Mouse (Mus musculus) MEL (cell line): Measurements from ENCODE around the gene Acox3. TPM values are rescaled to one million over a fixed set of nuclear protein-coding genes. Genes with fewer than 3 reads are reported as not detected.

Experiments
- DNase-seq: peaks from one replicate; pipeline ENCODE4 v3.0.0; 2011; ENCODE audit warnings: low read depth, low spot score
- H3K27ac ChIP-seq: 2 replicates; pipeline ENCODE4 v1.5.1; 2012; ENCODE audit warnings: low read depth, mild to moderate bottlenecking, control low read depth, low read length, moderate library complexity; ENCODE audit not compliant: control insufficient read depth
- H3K27me3 ChIP-seq, 2 experiments: fragments of 150-350 bp in 1 of 2; sonication (generic) in 1 of 2; 2 replicates each; pipeline ENCODE4 v1.6.1; 2012; ENCODE audit warnings: low read length in 2 of 2, mild to moderate bottlenecking in 2 of 2, improper control_type of control experiment in 1 of 2, moderate library complexity in 1 of 2; ENCODE audit not compliant: insufficient read depth in 2 of 2, control insufficient read depth in 1 of 2
- H3K36me3 ChIP-seq, 2 experiments: 2 replicates each; pipeline ENCODE4 v1.6.1; 2012 to 2014; ENCODE audit warnings: low read length in 2 of 2, improper control_type of control experiment in 1 of 2, inconsistent platforms in 1 of 2, mild to moderate bottlenecking in 1 of 2; ENCODE audit not compliant: insufficient read depth in 2 of 2, control insufficient read depth in 1 of 2
- H3K4me1 ChIP-seq, 2 experiments: fragments of 150-350 bp in 1 of 2; sonication (generic) in 1 of 2; 2 replicates each; pipeline ENCODE4 v1.6.1; 2012; ENCODE audit warnings: low read length in 2 of 2, improper control_type of control experiment in 1 of 2, mild to moderate bottlenecking in 1 of 2; ENCODE audit not compliant: insufficient read depth in 2 of 2, control insufficient read depth in 1 of 2
- H3K4me3 ChIP-seq, 2 experiments: fragments of 150-350 bp in 1 of 2; sonication (generic) in 1 of 2; 2 replicates each; pipeline ENCODE4 v1.5.1; 2012; ENCODE audit warnings: low read depth in 2 of 2, low read length in 2 of 2, mild to moderate bottlenecking in 2 of 2, moderate library complexity in 2 of 2, control low read depth in 1 of 2, improper control_type of control experiment in 1 of 2; ENCODE audit not compliant: control insufficient read depth in 1 of 2, insufficient read depth in 1 of 2
- H3K79me2 ChIP-seq: 2 replicates; pipeline ENCODE4 v1.6.1; 2012; ENCODE audit warnings: mild to moderate bottlenecking, low read length, moderate library complexity; ENCODE audit not compliant: control insufficient read depth, poor library complexity, insufficient read depth
- H3K9ac ChIP-seq: 2 replicates; pipeline ENCODE4 v1.6.1; 2012; ENCODE audit warnings: low read depth, mild to moderate bottlenecking, control low read depth, low read length, moderate library complexity; ENCODE audit not compliant: control insufficient read depth, poor library complexity, severe bottlenecking
- H3K9me3 ChIP-seq: fragments of 150-350 bp; sonication (generic); replicated peaks from 2 replicates; pipeline ENCODE4 v1.6.1; 2012; ENCODE audit warnings: mild to moderate bottlenecking, low read length, improper control_type of control experiment, moderate library complexity; ENCODE audit not compliant: insufficient read depth
- BHLHE40 ChIP-seq: IDR thresholded peaks from 2 replicates; pipeline ENCODE4 v1.6.1; 2012; ENCODE audit warnings: low read depth, mild to moderate bottlenecking, inconsistent platforms, low read length, improper control_type of control experiment, borderline replicate concordance
- CHD1 ChIP-seq: IDR thresholded peaks from 2 replicates; pipeline ENCODE4 v1.6.1; 2012; ENCODE audit warnings: low read depth, mild to moderate bottlenecking, inconsistent platforms, low read length, improper control_type of control experiment
- CTCF ChIP-seq, 3 experiments: IDR thresholded peaks in 2 of 3; conservative IDR thresholded peaks in 1 of 3; 2 replicates each; pipeline ENCODE4 v1.5.1; 2011 to 2012; ENCODE audit warnings: low read length in 3 of 3, low read depth in 2 of 3, mild to moderate bottlenecking in 2 of 3, improper control_type of control experiment in 1 of 3, inconsistent platforms in 1 of 3, mixed read lengths in 1 of 3, moderate library complexity in 1 of 3; ENCODE audit not compliant: control insufficient read depth in 1 of 3, insufficient read depth in 1 of 3, poor library complexity in 1 of 3, severe bottlenecking in 1 of 3
- E2F4 ChIP-seq: IDR thresholded peaks from 2 replicates; pipeline ENCODE4 v1.6.1; 2011; ENCODE audit warnings: low read depth, low read length, improper control_type of control experiment, borderline replicate concordance
- GATA1 ChIP-seq: IDR thresholded peaks from 2 replicates; pipeline ENCODE4 v1.6.1; 2011; ENCODE audit warnings: low read depth, low read length, improper control_type of control experiment
- KAT2A ChIP-seq: conservative IDR thresholded peaks from 2 replicates; pipeline ENCODE4 v1.6.1; 2012; ENCODE audit warnings: low read depth, low read length, improper control_type of control experiment, inconsistent platforms
- MAZ ChIP-seq: IDR thresholded peaks from 2 replicates; pipeline ENCODE4 v1.6.1; 2012; ENCODE audit warnings: low read depth, mild to moderate bottlenecking, inconsistent platforms, low read length, improper control_type of control experiment
- MXI1 ChIP-seq: IDR thresholded peaks from 2 replicates; pipeline ENCODE4 v1.6.1; 2011; ENCODE audit warnings: mild to moderate bottlenecking, low read depth, low read length, improper control_type of control experiment
- NELFE ChIP-seq: IDR thresholded peaks from 2 replicates; pipeline ENCODE4 v1.6.1; 2011; ENCODE audit warnings: low read depth, low read length, improper control_type of control experiment
- NRF1 ChIP-seq: IDR thresholded peaks from 2 replicates; pipeline ENCODE4 v1.6.1; 2014; ENCODE audit warnings: low read depth, mild to moderate bottlenecking, inconsistent platforms, low read length, improper control_type of control experiment, moderate library complexity; ENCODE audit not compliant: poor library complexity, insufficient read depth, severe bottlenecking
- POLR2AphosphoS2 ChIP-seq: IDR thresholded peaks from 2 replicates; pipeline ENCODE4 v1.6.1; 2011; ENCODE audit warnings: low read length, improper control_type of control experiment
- RAD21 ChIP-seq: IDR thresholded peaks from 2 replicates; pipeline ENCODE4 v1.6.1; 2011; ENCODE audit warnings: mild to moderate bottlenecking, low read depth, low read length, improper control_type of control experiment
- SIN3A ChIP-seq: IDR thresholded peaks from 2 replicates; pipeline ENCODE4 v1.6.1; 2012; ENCODE audit warnings: low read length, improper control_type of control experiment, inconsistent platforms
- TBP ChIP-seq: IDR thresholded peaks from 2 replicates; pipeline ENCODE4 v1.8.0; 2011; ENCODE audit warnings: low read depth, low read length, improper control_type of control experiment
- USF2 ChIP-seq, 2 experiments: IDR thresholded peaks; 2 replicates each; pipeline ENCODE4 v1.6.1; 2011 to 2012; ENCODE audit warnings: improper control_type of control experiment in 2 of 2, low read length in 2 of 2, borderline replicate concordance in 1 of 2, inconsistent platforms in 1 of 2, low read depth in 1 of 2, mild to moderate bottlenecking in 1 of 2; ENCODE audit not compliant: insufficient read depth in 1 of 2
- ZC3H11A ChIP-seq: IDR thresholded peaks from 2 replicates; pipeline ENCODE4 v1.6.1; 2012; ENCODE audit warnings: low read depth, mild to moderate bottlenecking, inconsistent platforms, low read length, improper control_type of control experiment
- ZNF384 ChIP-seq: IDR thresholded peaks from 2 replicates; pipeline ENCODE4 v1.6.1; 2012; ENCODE audit warnings: low read depth, mild to moderate bottlenecking, inconsistent platforms, low read length, improper control_type of control experiment
- polyA plus RNA-seq, 2 experiments: library from polyadenylated mRNA; stranded (reverse) in 1 of 2; unstranded in 1 of 2; fragments of >175 nt in 1 of 2; fragments of >200 nt in 1 of 2; gene quantifications; 2 replicates each; pipeline versions ENCODE4 v1.2.1 to v1.2.4; 2012; ENCODE audit warnings: low replicate concordance in 2 of 2, low read depth in 1 of 2; ENCODE audit not compliant: insufficient read length in 2 of 2, insufficient read depth in 1 of 2, missing spikeins in 1 of 2
- total RNA-seq: library from RNA; depleted of rRNA; stranded (reverse); fragments of 300-350 nt; gene quantifications from 2 replicates; pipeline ENCODE4 v1.2.3, GENCODE M21; 2012

Gene Acox3
- total and polyA plus RNA-seq, 3 experiments, result 6.5 to 11.4 TPM; not detected in 1

DNA sequence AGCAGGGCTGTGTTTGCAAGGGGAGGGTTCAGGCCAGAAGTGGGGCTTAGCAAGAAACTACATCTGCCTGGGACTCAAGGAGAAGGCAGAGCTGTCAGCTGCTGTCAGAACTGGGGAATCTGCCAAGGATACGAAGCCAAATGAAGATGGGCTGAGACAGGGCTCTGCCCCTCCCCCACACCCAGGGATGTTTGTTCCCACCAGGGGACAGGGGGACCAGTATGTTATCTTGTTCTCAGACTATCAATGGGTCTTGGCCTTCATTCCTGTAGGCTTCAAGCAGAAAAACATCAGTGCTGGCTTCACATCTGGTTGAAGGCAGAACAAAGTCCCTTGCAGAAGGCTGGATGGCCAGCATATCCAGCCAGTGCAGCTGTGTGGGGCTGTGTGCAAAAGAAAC lies 45.8 kb downstream of the Acox3 start:
- no peak for TF ChIP-seq SIN3A
- TF ChIP-seq POLR2AphosphoS2, result no peak
- TF ChIP-seq GATA1, result no peak
- TF ChIP-seq BHLHE40, result no peak
- no peak for TF ChIP-seq KAT2A
- TF ChIP-seq ZNF384, result no peak
- no peak for TF ChIP-seq ZC3H11A
- no peak for TF ChIP-seq MAZ
- no peak for TF ChIP-seq E2F4
- TF ChIP-seq USF2 (IDR thresholded peaks at IDR 0.05; ENCODE audit: borderline replicate concordance in 1 of 2, insufficient read depth in 1 of 2, low read depth in 1 of 2, low read length in 2 of 2), result no peak
- TF ChIP-seq NRF1, result no peak
- H3K79me2 ChIP-seq, result no peaks in the 10 kb centered on the region
- H3K4me3 ChIP-seq, result no peak overlapping the region
- no peak overlapping the region for H3K27ac ChIP-seq
- no peak for DNase-seq
- no peaks in the 10 kb centered on the region for H3K9me3 ChIP-seq
- no peaks in the 10 kb centered on the region for H3K27me3 ChIP-seq
- no peaks in the 10 kb centered on the region for H3K4me1 ChIP-seq
- no peaks in the 10 kb centered on the region for H3K36me3 ChIP-seq
- no peak overlapping the region for H3K9ac ChIP-seq

DNA sequence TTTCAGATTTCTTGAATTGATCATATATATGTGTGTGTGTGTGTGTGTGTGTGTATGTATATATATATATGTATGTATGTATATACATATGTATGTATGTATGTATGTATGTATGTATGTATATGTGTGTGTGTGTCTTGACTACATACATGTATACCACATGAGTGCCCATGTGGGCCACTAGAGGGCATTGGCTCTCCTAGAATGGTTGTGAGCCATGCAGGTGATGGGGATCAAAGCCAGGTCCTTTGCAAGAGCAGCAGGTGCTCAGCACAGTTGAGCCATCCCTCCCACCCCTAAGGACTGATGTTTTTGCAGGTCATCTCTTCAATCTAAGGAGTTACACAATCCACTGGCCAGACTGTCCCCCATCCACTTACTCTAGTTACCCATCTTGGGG lies 46.5 kb downstream of the Acox3 start:
- H3K4me3 ChIP-seq, result no peak overlapping the region
- H3K4me1 ChIP-seq, result no peaks in the 10 kb centered on the region
- DNase-seq, result no peak
- H3K9ac ChIP-seq, result no peak overlapping the region
- no peaks in the 10 kb centered on the region for H3K27me3 ChIP-seq
- no peaks in the 10 kb centered on the region for H3K79me2 ChIP-seq
- no peak overlapping the region for H3K27ac ChIP-seq
- H3K9me3 ChIP-seq, result no peaks in the 10 kb centered on the region
- no peak for TF ChIP-seq RAD21
- 0 out of 6 replicates have a peak, but pooled peaks of 1 of the 3 experiments have one; percentile 14 for TF ChIP-seq CTCF (IDR thresholded peaks at IDR 0.05 in 2 of 3, conservative IDR thresholded peaks at IDR 0.05 in 1 of 3; ENCODE audit: control insufficient read depth in 1 of 3, insufficient read depth in 1 of 3, low read depth in 2 of 3, low read length in 3 of 3, poor library complexity in 1 of 3, severe bottlenecking in 1 of 3)
- TF ChIP-seq, all 39 proteins: peak for 1
- no peaks in the 10 kb centered on the region for H3K36me3 ChIP-seq

DNA sequence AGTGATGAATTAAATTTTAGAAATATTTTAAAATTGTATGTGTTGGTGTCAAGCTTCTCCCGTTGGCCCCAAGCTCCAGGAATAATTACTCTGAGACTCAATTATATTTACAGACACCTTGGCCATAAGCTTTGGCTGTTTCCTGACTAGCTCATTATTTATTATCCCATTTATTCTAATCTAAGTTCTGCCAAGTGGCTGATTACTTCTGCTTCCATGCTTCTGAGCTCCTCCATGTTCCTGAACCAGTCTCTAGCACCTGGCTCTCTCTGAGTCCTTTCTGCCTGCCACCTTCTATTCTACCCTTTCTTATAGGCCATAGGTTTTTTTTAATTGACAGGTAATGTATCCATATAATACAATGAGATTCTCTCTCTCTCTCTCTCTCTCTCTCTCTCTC lies 47.9 kb downstream of the Acox3 start:
- Histone ChIP-seq H3K79me2 (no peaks in the 10 kb centered on the region), H3K27ac (no peak overlapping the region), H3K4me1 (no peaks in the 10 kb centered on the region), H3K9me3 (no peaks in the 10 kb centered on the region), H3K9ac (no peak overlapping the region), H3K36me3 (no peaks in the 10 kb centered on the region), H3K4me3 (no peak overlapping the region), H3K27me3 (no peaks in the 10 kb centered on the region)
- DNase-seq, result no peak
- TF ChIP-seq RAD21 (no peak), ZC3H11A (no peak), USF2 (IDR thresholded peaks at IDR 0.05; ENCODE audit: borderline replicate concordance in 1 of 2, insufficient read depth in 1 of 2, low read depth in 1 of 2, low read length in 2 of 2) (no peak), MXI1 (no peak), KAT2A (no peak), ZNF384 (no peak), CHD1 (no peak), NELFE (no peak), NRF1 (no peak), TBP (no peak)
